Mouse (Mus musculus): Measurements from ENCODE around the gene Ap5s1. TPM values are rescaled to one million over a fixed set of nuclear protein-coding genes. Genes with fewer than 3 reads are reported as not detected.

The Ap5s1 gene
- polyA plus RNA-seq, 1 experiment from 2014 or later: 39.7 TPM

GRCm38 (mm10) chr2:131168914-131169313 is 38.0 kb upstream of the Ap5s1 start:
- H3K4me3 ChIP-seq (ENCODE audit: control insufficient read depth in 1 of 2, insufficient read depth in 1 of 2, low read depth in 1 of 2, low read length in 2 of 2): no peak overlapping the region
- H3K9ac ChIP-seq (ENCODE audit: low read length): no peak overlapping the region
- 81% methylated on average over 1 of the region's 1 CpGs for WGBS
- H3K9me3 ChIP-seq (ENCODE audit: control insufficient read depth, low read length): peaks cover 7% of the 10 kb centered on the region; the same call in 1 of the 2 replicates
- no peak overlapping the region for H3K4me2 ChIP-seq (ENCODE audit: low read length)
- H3K4me1 ChIP-seq (ENCODE audit: control insufficient read depth in 2 of 2, insufficient read depth in 2 of 2, low read length in 2 of 2): peaks cover 0 to 9% of the 10 kb centered on the region in 2 experiments; a peak in 2 of 4 replicates
- H3K27me3 ChIP-seq (ENCODE audit: control insufficient read depth, insufficient read depth, low read length): peaks cover 43% of the 10 kb centered on the region
- H3K27ac ChIP-seq (replicated peaks in 1 of 2; ENCODE audit: control insufficient read depth in 1 of 2, insufficient read depth in 1 of 2, low read depth in 2 of 2, low read length in 2 of 2): no peak overlapping the region
- no peaks in the 10 kb centered on the region for H3K36me3 ChIP-seq (ENCODE audit: control insufficient read depth, insufficient read depth, low read length)
- ATAC-seq (ENCODE audit: insufficient number of reproducible peaks, insufficient read depth, low FRiP score, low read depth): no peak

- 0 out of 2 replicates have a peak, but pooled peaks cover 4% of the 10 kb centered on the region for H3K36me3 ChIP-seq (ENCODE audit: control insufficient read depth, insufficient read depth, low read length)
- peaks cover 0 to 9% of the 10 kb centered on the region in 2 experiments; a peak in 2 of 4 replicates for H3K4me1 ChIP-seq (ENCODE audit: control insufficient read depth in 2 of 2, insufficient read depth in 2 of 2, low read length in 2 of 2)
- H3K4me2 ChIP-seq (ENCODE audit: low read length): peak overlapping the region; percentile 65
- WGBS: 17% methylated on average over 9 of the region's 9 CpGs
- no peaks in the 10 kb centered on the region for H3K9me3 ChIP-seq (ENCODE audit: control insufficient read depth, low read length)
- no peak overlapping the region for H3K27ac ChIP-seq (replicated peaks in 1 of 2; ENCODE audit: control insufficient read depth in 1 of 2, insufficient read depth in 1 of 2, low read depth in 2 of 2, low read length in 2 of 2)
- peaks cover 43% of the 10 kb centered on the region for H3K27me3 ChIP-seq (ENCODE audit: control insufficient read depth, insufficient read depth, low read length)
- no peak overlapping the region for H3K9ac ChIP-seq (ENCODE audit: low read length)
- peak overlapping the region in 1 of 2 experiments; percentile 32; a peak in 2 of 4 replicates for H3K4me3 ChIP-seq (ENCODE audit: control insufficient read depth in 1 of 2, insufficient read depth in 1 of 2, low read depth in 1 of 2, low read length in 2 of 2)
- ATAC-seq (ENCODE audit: insufficient number of reproducible peaks, insufficient read depth, low FRiP score, low read depth): no peak
These were observed 35.9 kb upstream of the Ap5s1 start for GRCm38 (mm10) chr2:131170936-131171335.

GRCm38 (mm10) chr2:131171401-131172104 is 35.3 kb upstream of the Ap5s1 start:
- Histone ChIP-seq H3K27ac (replicated peaks in 1 of 2; ENCODE audit: control insufficient read depth in 1 of 2, insufficient read depth in 1 of 2, low read depth in 2 of 2, low read length in 2 of 2) (no peak overlapping the region), H3K9me3 (ENCODE audit: control insufficient read depth, low read length) (no peaks in the 10 kb centered on the region), H3K4me1 (ENCODE audit: control insufficient read depth in 2 of 2, insufficient read depth in 2 of 2, low read length in 2 of 2) (peaks cover 1 to 12% of the 10 kb centered on the region in 2 experiments; a peak in 3 of 4 replicates), H3K36me3 (ENCODE audit: control insufficient read depth, insufficient read depth, low read length) (peaks cover 8% of the 10 kb centered on the region; the same call in 1 of the 2 replicates), H3K4me3 (ENCODE audit: control insufficient read depth in 1 of 2, insufficient read depth in 1 of 2, low read depth in 1 of 2, low read length in 2 of 2) (peak overlapping the region; percentile 11 to 32; a peak in 3 of 4 replicates), H3K27me3 (ENCODE audit: control insufficient read depth, insufficient read depth, low read length) (peaks cover 43% of the 10 kb centered on the region), H3K4me2 (ENCODE audit: low read length) (peak overlapping the region; percentile 65), H3K9ac (ENCODE audit: low read length) (no peak overlapping the region)
- ATAC-seq (ENCODE audit: insufficient number of reproducible peaks, insufficient read depth, low FRiP score, low read depth): no peak
- 6% methylated on average over 43 of the region's 43 CpGs for WGBS

GRCm38 (mm10) chr2:131172322-131172721 is 34.6 kb upstream of the Ap5s1 start:
- H3K9ac ChIP-seq (ENCODE audit: low read length): no peak overlapping the region
- H3K4me2 ChIP-seq (ENCODE audit: low read length): no peak overlapping the region
- H3K4me1 ChIP-seq (ENCODE audit: control insufficient read depth in 2 of 2, insufficient read depth in 2 of 2, low read length in 2 of 2): peaks cover 9 to 20% of the 10 kb centered on the region in 2 experiments
- no peak overlapping the region for H3K27ac ChIP-seq (replicated peaks in 1 of 2; ENCODE audit: control insufficient read depth in 1 of 2, insufficient read depth in 1 of 2, low read depth in 2 of 2, low read length in 2 of 2)
- peaks cover 43% of the 10 kb centered on the region for H3K27me3 ChIP-seq (ENCODE audit: control insufficient read depth, insufficient read depth, low read length)
- no peak for ATAC-seq (ENCODE audit: insufficient number of reproducible peaks, insufficient read depth, low FRiP score, low read depth)
- WGBS: 36% methylated on average over 9 of the region's 9 CpGs
- H3K36me3 ChIP-seq (ENCODE audit: control insufficient read depth, insufficient read depth, low read length): peaks cover 15% of the 10 kb centered on the region; the same call in 1 of the 2 replicates
- H3K4me3 ChIP-seq (ENCODE audit: control insufficient read depth in 1 of 2, insufficient read depth in 1 of 2, low read depth in 1 of 2, low read length in 2 of 2): no peak overlapping the region
- H3K9me3 ChIP-seq (ENCODE audit: control insufficient read depth, low read length): no peaks in the 10 kb centered on the region

DNA sequence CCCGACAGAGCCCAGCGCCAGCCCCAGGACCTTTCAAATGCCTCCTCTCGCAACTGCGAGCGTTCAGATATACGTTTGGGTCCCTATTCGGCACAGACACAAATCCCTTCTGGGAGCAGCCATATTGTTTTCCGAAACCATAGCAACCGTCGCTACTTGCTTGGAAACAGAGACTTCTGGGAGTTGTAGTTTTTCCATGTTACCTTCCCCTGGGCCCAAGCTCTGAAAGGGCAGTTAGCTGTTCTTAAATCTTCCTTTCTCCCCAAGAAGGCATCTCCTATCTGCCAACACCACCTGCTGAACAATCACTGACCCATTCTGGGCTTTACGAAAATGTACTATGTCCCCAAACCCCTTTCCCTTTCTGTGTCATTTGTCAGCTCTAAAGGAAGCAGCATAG is 32.2 kb upstream of the Ap5s1 start:
- no peak for ATAC-seq (ENCODE audit: insufficient number of reproducible peaks, insufficient read depth, low FRiP score, low read depth)
- H3K9ac ChIP-seq (ENCODE audit: low read length): no peak overlapping the region
- no peak overlapping the region for H3K27ac ChIP-seq (replicated peaks in 1 of 2; ENCODE audit: control insufficient read depth in 1 of 2, insufficient read depth in 1 of 2, low read depth in 2 of 2, low read length in 2 of 2)
- peak overlapping the region; percentile 33 to 45 for H3K4me3 ChIP-seq (ENCODE audit: control insufficient read depth in 1 of 2, insufficient read depth in 1 of 2, low read depth in 1 of 2, low read length in 2 of 2)
- H3K4me2 ChIP-seq (ENCODE audit: low read length): peak overlapping the region; percentile 69
- peaks cover 24% of the 10 kb centered on the region; the same call in 1 of the 2 replicates for H3K36me3 ChIP-seq (ENCODE audit: control insufficient read depth, insufficient read depth, low read length)
- H3K9me3 ChIP-seq (ENCODE audit: control insufficient read depth, low read length): no peaks in the 10 kb centered on the region
- H3K27me3 ChIP-seq (ENCODE audit: control insufficient read depth, insufficient read depth, low read length): peaks cover 38% of the 10 kb centered on the region
- whole genome bisulfite sequencing: 5% methylated on average over 11 of the region's 11 CpGs
- peaks cover 26 to 38% of the 10 kb centered on the region in 2 experiments for H3K4me1 ChIP-seq (ENCODE audit: control insufficient read depth in 2 of 2, insufficient read depth in 2 of 2, low read length in 2 of 2)

DNA sequence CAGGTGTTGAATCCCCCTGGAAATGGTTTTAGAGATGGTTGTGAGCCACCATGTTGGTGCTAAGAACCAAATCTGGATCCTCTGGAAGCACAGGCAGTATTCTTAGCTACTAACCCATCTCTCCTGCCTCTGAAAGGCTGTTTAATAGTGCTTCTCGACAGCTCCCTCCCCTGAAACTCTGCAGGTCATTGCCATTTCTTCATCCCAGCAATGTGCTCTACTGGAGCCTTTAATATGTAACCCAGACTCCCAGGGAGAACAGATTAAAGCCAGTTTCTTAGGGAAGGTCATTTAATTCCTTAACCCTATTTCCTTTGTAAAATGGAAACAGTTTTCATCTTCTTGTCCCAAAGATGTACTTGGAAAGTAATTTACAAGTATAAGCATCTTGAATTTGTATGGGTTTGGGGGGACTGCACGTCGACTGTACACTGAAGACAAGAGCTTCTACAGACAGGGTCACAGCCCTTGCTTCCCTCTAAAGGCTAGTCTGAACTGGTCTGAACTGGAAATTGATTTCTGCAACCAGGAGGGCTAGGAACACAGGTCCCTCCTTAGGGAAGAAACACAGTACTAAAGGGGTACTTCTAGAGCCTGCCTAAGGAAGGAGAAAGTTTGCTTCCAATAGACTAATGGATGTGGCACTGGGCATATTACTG is 31.5 kb upstream of the Ap5s1 start:
- no peak for ATAC-seq (ENCODE audit: insufficient number of reproducible peaks, insufficient read depth, low FRiP score, low read depth)
- H3K36me3 ChIP-seq (ENCODE audit: control insufficient read depth, insufficient read depth, low read length): peaks cover 24% of the 10 kb centered on the region; the same call in 1 of the 2 replicates
- H3K27me3 ChIP-seq (ENCODE audit: control insufficient read depth, insufficient read depth, low read length): peaks cover 33% of the 10 kb centered on the region
- no peak overlapping the region for H3K4me2 ChIP-seq (ENCODE audit: low read length)
- no peak overlapping the region for H3K4me3 ChIP-seq (ENCODE audit: control insufficient read depth in 1 of 2, insufficient read depth in 1 of 2, low read depth in 1 of 2, low read length in 2 of 2)
- 77% methylated on average over 3 of the region's 3 CpGs for WGBS
- H3K4me1 ChIP-seq (ENCODE audit: control insufficient read depth in 2 of 2, insufficient read depth in 2 of 2, low read length in 2 of 2): peaks cover 26 to 38% of the 10 kb centered on the region in 2 experiments
- no peak overlapping the region for H3K9ac ChIP-seq (ENCODE audit: low read length)
- no peak overlapping the region for H3K27ac ChIP-seq (replicated peaks in 1 of 2; ENCODE audit: control insufficient read depth in 1 of 2, insufficient read depth in 1 of 2, low read depth in 2 of 2, low read length in 2 of 2)
- H3K9me3 ChIP-seq (ENCODE audit: control insufficient read depth, low read length): no peaks in the 10 kb centered on the region

DNA sequence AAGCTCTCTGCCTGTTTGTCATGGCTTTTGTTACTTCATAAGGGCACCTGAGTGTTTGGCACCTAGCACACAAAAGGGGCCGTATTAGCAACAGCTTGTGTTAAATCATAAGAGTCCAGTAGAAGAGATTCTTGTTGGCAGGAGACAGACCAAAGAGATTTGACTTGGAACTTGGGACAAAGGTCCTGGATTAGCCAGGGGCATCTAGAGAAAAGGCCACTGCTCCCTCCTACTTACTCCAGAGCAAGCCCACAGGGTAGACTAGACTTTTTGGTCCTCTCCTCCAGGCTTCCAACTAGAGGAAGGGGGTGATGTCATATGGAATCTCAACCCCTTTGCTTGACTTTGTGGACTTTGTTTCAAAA is 31.0 kb upstream of the Ap5s1 start:
- Histone ChIP-seq H3K36me3 (ENCODE audit: control insufficient read depth, insufficient read depth, low read length) (peaks cover 24% of the 10 kb centered on the region; the same call in 1 of the 2 replicates), H3K9me3 (ENCODE audit: control insufficient read depth, low read length) (no peaks in the 10 kb centered on the region), H3K27me3 (ENCODE audit: control insufficient read depth, insufficient read depth, low read length) (peaks cover 28% of the 10 kb centered on the region), H3K4me3 (ENCODE audit: control insufficient read depth in 1 of 2, insufficient read depth in 1 of 2, low read depth in 1 of 2, low read length in 2 of 2) (no peak overlapping the region), H3K4me1 (ENCODE audit: control insufficient read depth in 2 of 2, insufficient read depth in 2 of 2, low read length in 2 of 2) (peaks cover 26 to 37% of the 10 kb centered on the region in 2 experiments), H3K27ac (replicated peaks in 1 of 2; ENCODE audit: control insufficient read depth in 1 of 2, insufficient read depth in 1 of 2, low read depth in 2 of 2, low read length in 2 of 2) (no peak overlapping the region), H3K9ac (ENCODE audit: low read length) (no peak overlapping the region), H3K4me2 (ENCODE audit: low read length) (no peak overlapping the region)
- 96% methylated on average over 1 of the region's 1 CpGs for WGBS
- no peak for ATAC-seq (ENCODE audit: insufficient number of reproducible peaks, insufficient read depth, low FRiP score, low read depth)
